ENCODE assay signal across 24 mouse cellular contexts in genomic region chr1:22248898-22249386, GRCm38 (mm10).
DNase-seq lines count a peak whose midpoint lies in the region; ATAC-seq and TF ChIP-seq lines count a peak whose summit lies in the region.
"Had no signal": no experiment of that assay in that cellular context is flagged by ENCODE, and none has a peak within 500 bp of the region (broad histone marks: within the 10 kb centered on the region; RNA-seq: fewer than 3 reads in every experiment).

No protein-coding gene starts in this region.

- no peak for DNase-seq in limb, embryonic 11.5 days (ENCODE audit: low spot score)
- DNase-seq in limb, embryonic 10.5 days (ENCODE audit: low spot score) = no peak
- peak; percentile 26 for DNase-seq in embryo, embryonic 11 days
- DNase-seq in hindlimb bud, embryonic 11.5 days (ENCODE audit: extremely low spot score, low read depth, low spot score) = peak; percentile 68
- no peak for DNase-seq in kidney, adult 2 months
- DNase-seq in forebrain, embryonic 14.5 days (ENCODE audit: low spot score) = no peak
- DNase-seq: adrenal gland, adult 2 months; adrenal gland, postnatal 14 days; cerebellum, adult 11-12 months; cerebellum, adult 8-10 months; cerebellum, postnatal 10 days; cerebellum, postnatal 36 days; gastrocnemius, adult 2 months; gastrocnemius, postnatal 14 days; heart, adult 11 months had no signal

- ATAC-seq in limb, embryonic 11.5 days (ENCODE audit: insufficient number of reproducible peaks, low FRiP score, low TSS enrichment, low read depth) = peak; percentile 67; the same call in 1 of the 2 replicates
- no peak for ATAC-seq in forebrain, embryonic 14.5 days
- ATAC-seq: CD4-positive, CD25-positive, alpha-beta regulatory T cell, adult 4 months; forebrain, embryonic 16.5 days; intestine, embryonic 15.5 days had no signal

- H3K9me3 ChIP-seq in limb, embryonic 11.5 days (ENCODE audit: control insufficient read depth, low read length) = no peaks in the 10 kb centered on the region
- H3K9me3 ChIP-seq in limb, embryonic 10.5 days (replicated peaks) = no peaks in the 10 kb centered on the region
- H3K9me3 ChIP-seq in forebrain, embryonic 14.5 days (replicated peaks; ENCODE audit: control insufficient read depth, low read length) = no peaks in the 10 kb centered on the region
- H3K9me3 ChIP-seq: embryonic facial prominence, embryonic 13.5 days; forebrain, embryonic 12.5 days; hindbrain, embryonic 12.5 days; hindbrain, embryonic 15.5 days; intestine, embryonic 15.5 days had no signal

- no peak overlapping the region for H3K4me3 ChIP-seq in limb, embryonic 11.5 days (ENCODE audit: low read depth, low read length)
- no peak overlapping the region for H3K4me3 ChIP-seq in limb, embryonic 10.5 days
- no peak overlapping the region for H3K4me3 ChIP-seq in kidney, adult 2 months (ENCODE audit: insufficient read depth, low read depth, low read length)
- H3K4me3 ChIP-seq in forebrain, embryonic 14.5 days (ENCODE audit: low read depth, low read length) = no peak overlapping the region
- H3K4me3 ChIP-seq: embryonic facial prominence, embryonic 13.5 days; erythroblast, embryonic 14.5 days; forebrain, embryonic 12.5 days; gastrocnemius, adult 2 months; hindbrain, embryonic 12.5 days; hindbrain, embryonic 15.5 days; intestine, embryonic 15.5 days had no signal

- no peak for TF ChIP-seq CTCF in kidney, adult 2 months (conservative IDR thresholded peaks at IDR 0.05; ENCODE audit: insufficient read depth, insufficient read length, low read depth, low read length)

- no peak overlapping the region for H3K4me2 ChIP-seq in limb, embryonic 11.5 days (ENCODE audit: low read depth, severe bottlenecking)
- no peak overlapping the region for H3K4me2 ChIP-seq in forebrain, embryonic 14.5 days (ENCODE audit: low read length)
- H3K4me2 ChIP-seq: embryonic facial prominence, embryonic 13.5 days; forebrain, embryonic 12.5 days; heart, embryonic 11.5 days; hindbrain, embryonic 12.5 days; hindbrain, embryonic 15.5 days; intestine, embryonic 15.5 days had no signal

- H3K9ac ChIP-seq in limb, embryonic 11.5 days (ENCODE audit: low read length) = no peak overlapping the region
- no peak overlapping the region for H3K9ac ChIP-seq in forebrain, embryonic 14.5 days (ENCODE audit: low read length)
- H3K9ac ChIP-seq: embryonic facial prominence, embryonic 13.5 days; forebrain, embryonic 12.5 days; hindbrain, embryonic 12.5 days; hindbrain, embryonic 15.5 days; intestine, embryonic 15.5 days had no signal

- no peak for TF ChIP-seq POLR2A in kidney, adult 2 months (IDR thresholded peaks at IDR 0.05; ENCODE audit: low read depth, low read length)

- H3K27ac ChIP-seq in limb, embryonic 11.5 days (replicated peaks; ENCODE audit: low read depth, low read length) = no peak overlapping the region
- no peak overlapping the region for H3K27ac ChIP-seq in limb, embryonic 10.5 days
- no peak overlapping the region for H3K27ac ChIP-seq in kidney, adult 2 months (ENCODE audit: insufficient read depth, low read depth, low read length)
- no peak overlapping the region for H3K27ac ChIP-seq in forebrain, embryonic 14.5 days (ENCODE audit: low read depth, low read length)
- H3K27ac ChIP-seq: embryonic facial prominence, embryonic 13.5 days; forebrain, embryonic 12.5 days; gastrocnemius, adult 2 months; hindbrain, embryonic 12.5 days; hindbrain, embryonic 15.5 days; intestine, embryonic 15.5 days had no signal

- H3K4me1 ChIP-seq in limb, embryonic 11.5 days (ENCODE audit: control insufficient read depth, insufficient read depth, low read length) = no peaks in the 10 kb centered on the region
- H3K4me1 ChIP-seq in limb, embryonic 10.5 days = peaks cover 16% of the 10 kb centered on the region
- no peaks in the 10 kb centered on the region for H3K4me1 ChIP-seq in kidney, adult 2 months (ENCODE audit: control insufficient read depth, insufficient read depth, low read length)
- no peaks in the 10 kb centered on the region for H3K4me1 ChIP-seq in forebrain, embryonic 14.5 days (ENCODE audit: control insufficient read depth, insufficient read depth, low read length)
- H3K4me1 ChIP-seq: embryonic facial prominence, embryonic 13.5 days; forebrain, embryonic 12.5 days; hindbrain, embryonic 12.5 days; hindbrain, embryonic 15.5 days; intestine, embryonic 15.5 days had no signal

- no peaks in the 10 kb centered on the region for H3K27me3 ChIP-seq in limb, embryonic 11.5 days (ENCODE audit: control insufficient read depth, insufficient read depth, low read length)
- H3K27me3 ChIP-seq in limb, embryonic 10.5 days (ENCODE audit: low read depth, poor library complexity, severe bottlenecking) = peaks cover 24% of the 10 kb centered on the region
- no peaks in the 10 kb centered on the region for H3K27me3 ChIP-seq in kidney, adult 2 months (replicated peaks; ENCODE audit: control insufficient read depth, insufficient read depth, low read length)
- H3K27me3 ChIP-seq in forebrain, embryonic 14.5 days (replicated peaks; ENCODE audit: control insufficient read depth, insufficient read depth, low read length) = no peaks in the 10 kb centered on the region
- H3K27me3 ChIP-seq: embryonic facial prominence, embryonic 13.5 days; forebrain, embryonic 12.5 days; hindbrain, embryonic 12.5 days; hindbrain, embryonic 15.5 days; intestine, embryonic 15.5 days had no signal

- no peaks in the 10 kb centered on the region for H3K36me3 ChIP-seq in limb, embryonic 11.5 days (ENCODE audit: control insufficient read depth, insufficient read depth, low read length)
- no peaks in the 10 kb centered on the region for H3K36me3 ChIP-seq in limb, embryonic 10.5 days
- no peaks in the 10 kb centered on the region for H3K36me3 ChIP-seq in kidney, adult 2 months (ENCODE audit: control insufficient read depth, insufficient read depth, low read length)
- H3K36me3 ChIP-seq in forebrain, embryonic 14.5 days (ENCODE audit: control insufficient read depth, insufficient read depth, low read length) = no peaks in the 10 kb centered on the region
- H3K36me3 ChIP-seq: embryonic facial prominence, embryonic 13.5 days; forebrain, embryonic 12.5 days; hindbrain, embryonic 12.5 days; hindbrain, embryonic 15.5 days; intestine, embryonic 15.5 days had no signal

Comparison
In these comparisons a context has a peak if more than half of its experiments do, and no peak if none do; other contexts are left out.
1. DNase-seq: peak in embryo, embryonic 11 days (single experiment) and hindlimb bud, embryonic 11.5 days (single experiment); none in limb, embryonic 11.5 days (single experiment), limb, embryonic 10.5 days (single experiment), kidney, adult 2 months (single experiment) and forebrain, embryonic 14.5 days (single experiment).